Mouse (Mus musculus) liver, adult 2 months (tissue): ENCODE results near the gene Serpinb9. TPM values are rescaled to one million over a fixed set of nuclear protein-coding genes. Genes with fewer than 3 reads are reported as not detected.

Experiments used
- DNase-seq: peaks from one replicate; pipeline ENCODE4 v3.0.0-alpha.2; 2011; ENCODE audit warnings: low read depth, low spot score; ENCODE audit errors: extremely low read depth
- H3K27ac ChIP-seq: fragments of 200-500 bp; replicated peaks from 2 replicates; pipeline ENCODE4 v1.5.1; 2012; ENCODE audit warnings: low read depth, mild to moderate bottlenecking, control low read depth, inconsistent platforms, low read length; ENCODE audit not compliant: insufficient read depth
- H3K27me3 ChIP-seq: fragments of 200-500 bp; 2 replicates; pipeline ENCODE4 v1.6.1; 2012; ENCODE audit warnings: mild to moderate bottlenecking, moderate library complexity, low read length, inconsistent platforms; ENCODE audit not compliant: control insufficient read depth, insufficient read depth
- H3K36me3 ChIP-seq: fragments of 200-500 bp; 2 replicates; pipeline ENCODE4 v1.6.1; 2012; ENCODE audit warnings: low read length, inconsistent platforms; ENCODE audit not compliant: control insufficient read depth, insufficient read depth
- H3K4me1 ChIP-seq: fragments of 200-500 bp; 2 replicates; pipeline ENCODE4 v1.6.1; 2011; ENCODE audit warnings: low read length; ENCODE audit not compliant: control insufficient read depth, insufficient read depth
- H3K4me3 ChIP-seq: fragments of 200-500 bp; 2 replicates; pipeline ENCODE4 v1.5.1; 2011; ENCODE audit warnings: low read depth, mild to moderate bottlenecking, control low read depth, low read length, moderate library complexity; ENCODE audit not compliant: insufficient read depth
- H3K79me2 ChIP-seq: fragments of 200-500 bp; 2 replicates; pipeline ENCODE4 v1.6.1; 2012; ENCODE audit warnings: inconsistent platforms, mild to moderate bottlenecking, low read length, moderate library complexity; ENCODE audit not compliant: control insufficient read depth, insufficient read depth
- H3K9ac ChIP-seq: fragments of 200-500 bp; 2 replicates; pipeline ENCODE4 v1.6.1; 2012; ENCODE audit warnings: low read depth, mild to moderate bottlenecking, control low read depth, inconsistent platforms, low read length
- CTCF ChIP-seq: fragments of 200-500 bp; IDR thresholded peaks from 2 replicates; pipeline ENCODE4 v1.5.1; 2011; ENCODE audit warnings: low read depth, low read length, control low read depth
- POLR2A ChIP-seq: fragments of 200-500 bp; IDR thresholded peaks from 2 replicates; pipeline ENCODE4 v1.6.1; 2011; ENCODE audit warnings: low read length, control low read depth; ENCODE audit not compliant: insufficient read depth; ENCODE audit errors: extremely low read depth
- WGBS: fragments of 180-500 bp; shearing (Covaris S2); methylation state at CpG from one replicate; pipeline ENCODE4 v1.1.7; 2018; 5-methylcytosine and 5-hydroxymethylcytosine counted together
- polyA plus RNA-seq: library from polyadenylated mRNA; depleted of rRNA; stranded (reverse); fragments of >200 nt; gene quantifications from 2 replicates; pipeline ENCODE4 v1.2.3, GENCODE M21; 2012
- total RNA-seq: library from RNA; depleted of rRNA; stranded (reverse); fragments of >200 nt; gene quantifications from 2 replicates; pipeline ENCODE4 v1.2.3, GENCODE M21; 2014

Gene Serpinb9
- total and polyA plus RNA-seq, 2 experiments, result 2.6 to 11.9 TPM

GRCm38 (mm10) chr13:32969641-32970040 lies 33.4 kb upstream of the Serpinb9 start:
- WGBS, result 31% methylated on average over 1 of the region's 1 CpGs
- DNase-seq, result peak; percentile 96
- no peak overlapping the region for H3K9ac ChIP-seq
- H3K79me2 ChIP-seq, result no peaks in the 10 kb centered on the region
- no peak overlapping the region for H3K4me3 ChIP-seq
- H3K27ac ChIP-seq, result peak overlapping the region; percentile 61
- H3K27me3 ChIP-seq, result no peaks in the 10 kb centered on the region
- TF ChIP-seq POLR2A (no peak), CTCF (no peak)
- H3K4me1 ChIP-seq, result peaks cover 11% of the 10 kb centered on the region
- H3K36me3 ChIP-seq, result no peaks in the 10 kb centered on the region

GRCm38 (mm10) chr13:32970776-32971175 lies 32.3 kb upstream of the Serpinb9 start:
- Histone ChIP-seq H3K4me1 (peaks cover 11% of the 10 kb centered on the region), H3K9ac (no peak overlapping the region), H3K79me2 (no peaks in the 10 kb centered on the region), H3K27ac (no peak overlapping the region), H3K4me3 (no peak overlapping the region), H3K27me3 (no peaks in the 10 kb centered on the region), H3K36me3 (no peaks in the 10 kb centered on the region)
- TF ChIP-seq CTCF (no peak), POLR2A (no peak)
- peak; percentile 16 for DNase-seq
- WGBS, result 97% methylated on average over 3 of the region's 3 CpGs

GRCm38 (mm10) chr13:32974268-32974667 lies 28.8 kb upstream of the Serpinb9 start:
- no peak overlapping the region for H3K9ac ChIP-seq
- no peaks in the 10 kb centered on the region for H3K27me3 ChIP-seq
- no peak overlapping the region for H3K4me3 ChIP-seq
- H3K36me3 ChIP-seq, result no peaks in the 10 kb centered on the region; the same call in 1 of the 2 replicates
- no peak overlapping the region for H3K27ac ChIP-seq
- WGBS, result 89% methylated on average over 2 of the region's 2 CpGs
- no peak for DNase-seq
- peaks cover 8% of the 10 kb centered on the region for H3K4me1 ChIP-seq
- TF ChIP-seq CTCF, result no peak
- TF ChIP-seq POLR2A, result no peak
- H3K79me2 ChIP-seq, result no peaks in the 10 kb centered on the region

DNA sequence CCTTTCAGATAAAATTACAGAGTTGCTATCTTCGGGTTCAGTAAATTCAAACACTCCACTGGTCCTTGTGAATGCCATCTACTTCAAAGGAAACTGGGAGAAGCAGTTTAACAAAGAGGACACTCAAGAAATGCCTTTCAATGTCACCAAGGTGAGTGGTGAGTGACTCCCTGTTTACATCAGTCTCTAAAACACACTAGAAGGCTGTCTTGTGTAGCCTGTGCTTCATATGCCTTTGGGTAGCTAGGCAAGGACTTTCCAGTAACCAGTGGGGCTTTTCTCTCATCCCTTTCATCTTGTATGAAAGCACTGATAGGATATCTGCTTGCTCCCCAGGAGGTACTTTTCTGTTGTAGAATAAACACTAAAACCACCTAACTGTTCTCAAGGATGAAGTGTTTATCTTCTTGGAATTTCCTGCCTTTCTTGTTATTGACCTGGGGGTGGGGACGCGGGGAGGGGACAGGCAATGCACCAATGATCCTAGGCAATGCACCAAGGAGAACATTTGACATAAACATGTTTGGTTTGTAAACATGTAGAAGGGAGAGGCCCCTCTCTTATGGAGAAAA lies 28.1 kb upstream of the Serpinb9 start:
- H3K4me3 ChIP-seq, result no peak overlapping the region
- H3K4me1 ChIP-seq, result peaks cover 4% of the 10 kb centered on the region
- TF ChIP-seq CTCF, result no peak
- TF ChIP-seq POLR2A, result no peak
- no peaks in the 10 kb centered on the region for H3K27me3 ChIP-seq
- 47% methylated on average over 3 of the region's 3 CpGs for WGBS
- H3K79me2 ChIP-seq, result no peaks in the 10 kb centered on the region
- no peak overlapping the region for H3K27ac ChIP-seq
- H3K36me3 ChIP-seq, result no peaks in the 10 kb centered on the region; the same call in 1 of the 2 replicates
- no peak overlapping the region for H3K9ac ChIP-seq
- DNase-seq, result no peak

DNA sequence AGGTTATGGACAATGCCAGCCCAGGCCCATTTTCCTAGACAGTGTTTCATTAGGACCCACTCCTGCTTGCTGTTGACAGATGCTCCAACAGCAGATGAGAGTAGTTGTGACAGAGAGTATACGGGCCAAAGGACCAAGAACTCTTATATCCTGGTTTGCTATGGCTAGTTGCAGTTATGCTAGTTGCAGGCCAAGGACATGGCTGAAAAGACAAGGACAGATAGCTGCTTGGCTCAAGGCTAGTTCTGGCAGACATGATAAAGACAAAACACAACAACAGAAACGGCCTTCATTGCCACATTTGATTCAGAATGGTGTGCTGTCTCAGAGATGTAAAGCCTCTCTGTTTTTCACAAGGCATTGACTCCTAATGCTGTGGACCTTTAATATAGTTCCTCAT lies 27.3 kb upstream of the Serpinb9 start:
- Histone ChIP-seq H3K4me3 (no peak overlapping the region), H3K36me3 (no peaks in the 10 kb centered on the region; the same call in 1 of the 2 replicates), H3K79me2 (no peaks in the 10 kb centered on the region), H3K27me3 (no peaks in the 10 kb centered on the region), H3K27ac (no peak overlapping the region), H3K9ac (no peak overlapping the region), H3K4me1 (no peaks in the 10 kb centered on the region)
- DNase-seq, result no peak
- TF ChIP-seq CTCF, result no peak
- TF ChIP-seq POLR2A, result no peak
- WGBS, result 59% methylated on average over 2 of the region's 2 CpGs

DNA sequence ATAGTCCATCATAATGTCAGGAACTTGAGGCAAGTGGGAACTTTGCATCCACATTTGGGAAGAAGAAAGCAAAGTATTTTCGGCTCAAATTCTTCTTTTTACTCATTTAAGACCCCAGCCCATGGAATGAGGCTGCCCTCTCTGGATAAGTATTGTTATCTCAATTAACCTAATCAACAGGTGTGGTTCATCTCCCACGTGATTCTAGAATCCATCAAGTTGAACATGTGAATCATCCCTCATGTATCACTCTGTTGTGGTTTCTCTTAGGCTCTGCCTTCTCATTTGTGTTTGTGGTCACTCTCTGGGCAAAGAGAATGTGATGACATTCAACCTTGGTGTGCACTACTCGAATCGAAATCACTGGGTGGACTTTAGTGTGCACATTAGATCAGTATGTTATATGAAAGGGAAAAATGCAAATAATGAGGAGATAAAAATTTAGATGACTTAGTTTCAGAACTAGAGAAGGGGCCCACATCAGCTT lies 20.5 kb upstream of the Serpinb9 start:
- Histone ChIP-seq H3K9ac (no peak overlapping the region), H3K27ac (no peak overlapping the region), H3K79me2 (no peaks in the 10 kb centered on the region), H3K4me1 (no peaks in the 10 kb centered on the region), H3K4me3 (no peak overlapping the region), H3K27me3 (no peaks in the 10 kb centered on the region), H3K36me3 (no peaks in the 10 kb centered on the region; the same call in 1 of the 2 replicates)
- WGBS, result 78% methylated on average over 4 of the region's 4 CpGs
- TF ChIP-seq CTCF (no peak), POLR2A (no peak)
- no peak for DNase-seq
